Mouse (Mus musculus) limb, embryonic 13.5 days (tissue): ENCODE data around the gene Rrp1. TPM values are rescaled to one million over a fixed set of nuclear protein-coding genes. Genes with fewer than 3 reads are reported as not detected.

ENCODE experiments used
- ATAC-seq: fragments of 200-750 bp; cut with Nextera tagmentation; 2 replicates; pipeline ENCODE4 v1.8.0; 2017; ENCODE audit warnings: low read depth, moderate number of reproducible peaks, moderate TSS enrichment; ENCODE audit not compliant: low FRiP score
- H3K27ac ChIP-seq: fragments of 300-500 bp; sonication (generic); 2 replicates; pipeline ENCODE4 v1.5.1; 2015; ENCODE audit warnings: inconsistent platforms, mild to moderate bottlenecking, moderate library complexity
- H3K27me3 ChIP-seq: fragments of 300-500 bp; sonication (generic); 2 replicates; pipeline ENCODE4 v1.6.1; 2015; ENCODE audit warnings: mild to moderate bottlenecking, inconsistent platforms
- H3K36me3 ChIP-seq: fragments of 300-500 bp; sonication (generic); 2 replicates; pipeline ENCODE4 v1.6.1; 2015; ENCODE audit warnings: inconsistent platforms, mild to moderate bottlenecking, moderate library complexity
- H3K4me1 ChIP-seq: fragments of 300-500 bp; sonication (generic); 2 replicates; pipeline ENCODE4 v1.6.1; 2015; ENCODE audit warnings: inconsistent platforms
- H3K4me2 ChIP-seq: fragments of 300-500 bp; sonication (generic); replicated peaks from 2 replicates; pipeline ENCODE4 v1.6.1; 2015; ENCODE audit warnings: inconsistent platforms, mild to moderate bottlenecking, moderate library complexity
- H3K4me3 ChIP-seq: fragments of 300-500 bp; sonication (generic); 2 replicates; pipeline ENCODE4 v1.5.1; 2015; ENCODE audit warnings: moderate library complexity, mild to moderate bottlenecking, inconsistent platforms
- H3K9ac ChIP-seq: fragments of 300-500 bp; sonication (generic); 2 replicates; pipeline ENCODE4 v1.6.1; 2015; ENCODE audit warnings: mild to moderate bottlenecking, inconsistent platforms
- H3K9me3 ChIP-seq: fragments of 300-500 bp; sonication (generic); 2 replicates; pipeline ENCODE4 v1.6.1; 2016; ENCODE audit warnings: inconsistent platforms
- WGBS: fragments of 180-500 bp; shearing (Covaris S2); methylation state at CpG from one replicate; pipeline ENCODE4 v1.1.7; 2015; 5-methylcytosine and 5-hydroxymethylcytosine counted together
- polyA plus RNA-seq: library from polyadenylated mRNA; unstranded; fragments of >200 nt; fragmentation: Nextera tagmentation; extraction: Ambion mirVana; gene quantifications from 2 replicates; pipeline ENCODE4 v1.2.1, GENCODE M21; 2015

Rrp1 gene
- 326 and 342 TPM in 2 replicates for polyA plus RNA-seq

DNA sequence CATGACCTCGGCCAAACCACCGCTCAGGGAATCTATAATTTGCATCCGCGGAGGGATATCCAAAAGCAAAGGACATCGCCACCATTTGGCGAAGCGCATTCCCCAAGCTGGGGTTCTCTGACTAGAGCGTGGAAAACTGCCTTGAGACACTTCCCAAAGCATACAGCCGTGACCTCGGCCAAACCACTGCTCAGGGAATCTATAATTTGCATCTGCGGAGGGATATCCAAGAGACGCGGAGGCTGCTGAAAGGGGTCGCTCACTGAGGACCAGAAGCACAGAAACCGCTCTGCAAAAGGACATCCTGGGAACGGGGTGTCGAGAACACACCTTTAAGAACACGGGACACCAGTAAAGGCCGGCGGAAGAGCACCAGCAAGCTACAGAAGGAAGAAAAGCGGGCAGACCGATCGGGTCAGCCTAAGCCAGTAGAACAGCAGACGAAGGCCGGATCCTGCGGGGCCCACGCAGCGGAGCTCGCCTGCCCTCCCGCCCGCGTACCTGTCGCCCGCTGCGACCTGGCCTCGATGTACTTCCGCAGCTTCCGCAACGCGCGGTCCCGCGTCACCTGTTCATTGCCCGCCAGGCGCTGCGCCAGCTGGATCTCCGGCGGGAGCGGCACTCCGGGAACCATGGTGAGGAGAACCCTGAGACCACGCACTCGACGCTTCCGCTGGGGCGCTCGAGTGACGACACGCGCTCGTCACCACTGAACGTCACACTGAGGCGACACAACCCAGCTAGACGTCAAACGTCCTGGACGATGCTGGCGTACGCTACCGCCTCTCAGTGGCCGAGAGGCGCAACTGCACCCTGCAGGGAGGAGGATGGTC, at the start of gene Rrp1:
Gene Rrp1 (minus strand): TSS at position 725 of the 833 bp plus-strand sequence.
- Histone ChIP-seq H3K9me3 (no peaks in the 10 kb centered on the region), H3K4me1 (peaks cover 9% of the 10 kb centered on the region), H3K4me2 (peak within 1 kb of the TSS; percentile 67), H3K27ac (peak within 1 kb of the TSS; percentile 87), H3K9ac (peak within 1 kb of the TSS; percentile 89), H3K36me3 (peaks cover 37% of the 10 kb centered on the region), H3K27me3 (no peaks in the 10 kb centered on the region), H3K4me3 (peak within 1 kb of the TSS; percentile 96)
- peak; percentile 91 for ATAC-seq
- WGBS, result under 1% methylated on average over 70 of the region's 70 CpGs

GRCm38 (mm10) chr10:78461767-78462166, 48.9 kb upstream of the Rrp1 start:
- no peak overlapping the region for H3K4me2 ChIP-seq
- peaks cover 49% of the 10 kb centered on the region for H3K4me1 ChIP-seq
- H3K9me3 ChIP-seq, result no peaks in the 10 kb centered on the region
- 82% methylated on average over 4 of the region's 4 CpGs for WGBS
- H3K36me3 ChIP-seq, result no peaks in the 10 kb centered on the region
- ATAC-seq, result no peak
- no peak overlapping the region for H3K4me3 ChIP-seq
- H3K27ac ChIP-seq, result no peak overlapping the region
- H3K27me3 ChIP-seq, result no peaks in the 10 kb centered on the region
- H3K9ac ChIP-seq, result no peak overlapping the region

- Histone ChIP-seq H3K27ac (no peak overlapping the region), H3K4me3 (no peak overlapping the region), H3K9ac (no peak overlapping the region), H3K4me1 (peaks cover 49% of the 10 kb centered on the region), H3K4me2 (no peak overlapping the region), H3K36me3 (no peaks in the 10 kb centered on the region), H3K27me3 (no peaks in the 10 kb centered on the region), H3K9me3 (no peaks in the 10 kb centered on the region)
- ATAC-seq, result no peak
- WGBS, result 18% methylated on average over 4 of the region's 5 CpGs
Observed at GRCm38 (mm10) chr10:78460463-78460862, 47.6 kb upstream of the Rrp1 start.

GRCm38 (mm10) chr10:78458348-78459111, 45.7 kb upstream of the Rrp1 start:
- no peaks in the 10 kb centered on the region for H3K36me3 ChIP-seq
- no peak overlapping the region for H3K27ac ChIP-seq
- H3K9ac ChIP-seq, result peak overlapping the region; percentile 45
- peaks cover 39% of the 10 kb centered on the region for H3K4me1 ChIP-seq
- H3K27me3 ChIP-seq, result no peaks in the 10 kb centered on the region
- WGBS, result 62% methylated on average over 5 of the region's 5 CpGs
- H3K4me2 ChIP-seq, result no peak overlapping the region
- no peaks in the 10 kb centered on the region for H3K9me3 ChIP-seq
- H3K4me3 ChIP-seq, result no peak overlapping the region
- ATAC-seq, result no peak

DNA sequence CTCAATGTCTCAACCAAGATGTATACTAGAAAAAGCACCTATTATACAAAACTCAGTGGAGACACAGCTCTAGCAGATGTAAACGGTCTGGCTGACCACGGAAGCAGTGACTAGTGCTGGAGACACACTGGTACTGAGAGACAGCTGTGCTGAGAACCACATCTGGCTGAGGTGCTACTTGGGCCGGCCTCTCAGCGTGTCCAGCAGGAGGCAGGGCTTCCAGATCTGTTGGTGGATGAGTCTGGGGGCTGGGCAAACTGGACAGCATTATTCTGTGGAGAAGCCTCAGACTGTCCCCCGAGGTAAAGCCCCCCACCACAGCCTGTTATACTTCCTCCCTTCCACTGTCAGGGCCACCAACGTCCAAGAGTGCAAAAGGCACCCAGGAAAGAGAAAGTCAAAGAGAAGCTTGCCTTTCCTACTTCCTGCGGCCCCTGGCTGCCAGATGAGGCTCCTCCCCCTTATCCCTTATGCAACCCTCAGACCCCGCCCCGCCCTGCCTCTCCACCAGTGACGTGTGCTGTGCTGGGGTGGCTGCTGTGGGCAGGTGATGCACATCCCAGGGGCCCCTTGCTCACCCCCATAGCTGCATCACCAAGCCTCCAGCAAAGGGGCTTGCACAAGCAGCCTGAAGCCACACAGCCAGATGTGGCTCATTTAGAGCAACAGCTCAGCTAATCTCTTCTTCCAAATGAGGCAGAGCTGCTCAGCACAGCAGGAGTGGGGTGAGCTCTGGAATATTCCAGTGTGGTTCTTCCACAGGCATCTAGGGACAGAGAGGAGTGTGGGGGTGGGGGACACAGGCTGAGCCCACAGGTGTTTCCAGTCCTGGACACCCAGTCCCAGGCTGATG, 44.9 kb upstream of the Rrp1 start:
- 0 out of 2 replicates have a peak, but pooled peaks have one; percentile 25 for ATAC-seq

DNA sequence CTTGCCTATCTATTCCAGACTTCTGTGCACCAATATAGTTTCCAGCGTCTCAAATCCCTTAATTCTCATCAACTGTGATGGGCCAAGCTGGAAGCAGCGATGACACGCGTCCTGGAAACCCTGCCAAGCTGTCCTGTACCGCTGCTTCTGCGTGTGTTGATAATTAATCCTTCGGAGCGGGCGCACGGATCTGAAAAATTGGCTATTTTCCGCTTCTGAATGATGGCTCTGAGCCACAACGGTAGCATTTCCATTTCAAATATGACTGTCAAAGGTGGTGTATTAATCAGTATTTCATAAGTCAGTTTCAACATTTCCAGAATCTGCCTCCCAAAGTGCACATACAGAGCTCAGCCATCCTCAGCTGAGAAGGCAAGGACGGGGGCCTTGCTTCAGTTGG, 43.9 kb upstream of the Rrp1 start:
- ATAC-seq, result no peak
- 90% methylated on average over 13 of the region's 13 CpGs for WGBS

More for the DNA sequence above, 44.9 kb upstream of the Rrp1 start:
- H3K4me2 ChIP-seq, result peak overlapping the region; percentile 24; the same call in 1 of the 2 replicates
- 26% methylated on average over 10 of the region's 10 CpGs for WGBS
- H3K4me1 ChIP-seq, result peaks cover 34% of the 10 kb centered on the region
- H3K36me3 ChIP-seq, result no peaks in the 10 kb centered on the region
- H3K4me3 ChIP-seq, result no peak overlapping the region
- H3K9me3 ChIP-seq, result no peaks in the 10 kb centered on the region
- H3K27me3 ChIP-seq, result no peaks in the 10 kb centered on the region
- peak overlapping the region; percentile 45 for H3K9ac ChIP-seq
- H3K27ac ChIP-seq, result no peak overlapping the region

DNA sequence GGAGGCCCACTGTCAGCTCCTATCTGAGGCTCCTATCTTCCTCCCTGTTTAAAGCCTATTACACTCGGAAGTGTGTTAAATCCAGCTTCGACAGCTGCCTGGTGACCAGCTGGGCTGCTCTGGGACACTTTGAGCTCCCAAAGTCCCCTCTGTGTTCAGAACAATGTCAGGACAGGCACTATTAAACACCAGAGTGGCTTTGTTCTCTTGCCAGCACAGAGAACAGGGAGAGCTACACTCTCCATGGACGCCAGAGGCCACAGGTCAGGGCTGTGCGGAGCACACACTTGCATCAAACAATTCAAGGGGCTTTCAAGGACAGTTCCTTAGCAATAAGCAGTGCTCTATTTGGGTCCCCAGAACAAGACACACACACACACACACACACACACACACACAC, 39.8 kb upstream of the Rrp1 start:
- Histone ChIP-seq H3K27me3 (no peaks in the 10 kb centered on the region), H3K4me2 (no peak overlapping the region), H3K9me3 (no peaks in the 10 kb centered on the region), H3K27ac (no peak overlapping the region), H3K4me3 (no peak overlapping the region), H3K36me3 (peaks cover 30% of the 10 kb centered on the region), H3K4me1 (peaks cover 3% of the 10 kb centered on the region), H3K9ac (no peak overlapping the region)
- ATAC-seq, result no peak
- 57% methylated on average over 4 of the region's 4 CpGs for WGBS

More for the DNA sequence above, 43.9 kb upstream of the Rrp1 start:
- peaks cover 34% of the 10 kb centered on the region for H3K4me1 ChIP-seq
- H3K9ac ChIP-seq, result no peak overlapping the region
- no peak overlapping the region for H3K4me2 ChIP-seq
- H3K36me3 ChIP-seq, result no peaks in the 10 kb centered on the region
- no peaks in the 10 kb centered on the region for H3K27me3 ChIP-seq
- H3K27ac ChIP-seq, result no peak overlapping the region
- no peaks in the 10 kb centered on the region for H3K9me3 ChIP-seq
- no peak overlapping the region for H3K4me3 ChIP-seq

- no peaks in the 10 kb centered on the region for H3K4me1 ChIP-seq
- no peak overlapping the region for H3K4me3 ChIP-seq
- 84% methylated on average over 5 of the region's 5 CpGs for WGBS
- H3K36me3 ChIP-seq, result peaks cover 47% of the 10 kb centered on the region
- no peak overlapping the region for H3K4me2 ChIP-seq
- no peak for ATAC-seq
- H3K9me3 ChIP-seq, result no peaks in the 10 kb centered on the region
- H3K9ac ChIP-seq, result no peak overlapping the region
- H3K27ac ChIP-seq, result no peak overlapping the region
- no peaks in the 10 kb centered on the region for H3K27me3 ChIP-seq
Observed at GRCm38 (mm10) chr10:78450761-78451160, 37.9 kb upstream of the Rrp1 start.

DNA sequence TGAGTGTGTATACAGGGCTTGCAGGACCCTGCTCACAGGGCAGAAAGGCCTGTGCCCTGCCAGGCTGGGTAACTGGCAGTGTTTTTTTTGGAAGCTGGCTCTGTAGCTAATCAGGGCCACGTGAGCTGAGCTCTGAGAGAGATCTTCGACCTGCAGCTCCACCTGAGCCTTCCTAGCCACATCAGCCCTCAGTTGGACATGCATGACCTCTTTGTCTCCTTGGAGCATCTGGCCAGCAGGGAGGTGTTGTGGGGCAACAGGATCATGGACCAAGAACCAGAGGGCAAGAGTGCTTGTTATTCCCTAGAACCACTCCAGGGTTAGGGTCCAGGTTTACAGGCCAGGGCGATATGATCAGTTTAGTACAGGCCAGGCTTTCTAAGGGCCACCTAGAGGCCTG, 34.6 kb upstream of the Rrp1 start:
- no peaks in the 10 kb centered on the region for H3K27me3 ChIP-seq
- ATAC-seq, result no peak
- 84% methylated on average over 3 of the region's 3 CpGs for WGBS
- H3K36me3 ChIP-seq, result peaks cover 78% of the 10 kb centered on the region
- no peak overlapping the region for H3K4me3 ChIP-seq
- no peak overlapping the region for H3K27ac ChIP-seq
- no peaks in the 10 kb centered on the region for H3K4me1 ChIP-seq
- no peak overlapping the region for H3K4me2 ChIP-seq
- no peak overlapping the region for H3K9ac ChIP-seq
- H3K9me3 ChIP-seq, result no peaks in the 10 kb centered on the region

DNA sequence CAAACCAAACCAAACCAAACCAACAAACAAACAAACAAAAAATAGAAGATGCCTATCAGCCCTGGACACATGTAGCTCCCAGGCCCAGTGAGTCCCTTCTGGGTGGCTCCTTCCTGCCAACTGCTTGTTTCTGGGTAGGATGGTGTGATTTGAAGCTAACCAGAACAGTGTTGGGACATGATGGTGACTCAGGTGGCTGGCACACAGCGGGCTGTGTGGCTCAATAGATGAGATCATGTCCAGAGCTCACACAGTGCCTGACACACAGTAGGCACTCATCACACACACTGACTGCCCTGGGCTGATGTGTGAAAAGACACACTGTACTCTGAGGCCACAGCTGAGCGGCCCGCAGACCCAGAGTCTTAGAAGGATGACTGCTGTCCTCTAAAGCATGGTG, 33.4 kb upstream of the Rrp1 start:
- Histone ChIP-seq H3K9me3 (no peaks in the 10 kb centered on the region), H3K4me1 (no peaks in the 10 kb centered on the region), H3K4me3 (no peak overlapping the region), H3K27ac (no peak overlapping the region), H3K27me3 (no peaks in the 10 kb centered on the region), H3K36me3 (peaks cover 89% of the 10 kb centered on the region), H3K4me2 (no peak overlapping the region), H3K9ac (no peak overlapping the region)
- 92% methylated on average over 3 of the region's 3 CpGs for WGBS
- no peak for ATAC-seq

- Histone ChIP-seq H3K4me3 (no peak overlapping the region), H3K36me3 (peaks cover 68% of the 10 kb centered on the region), H3K27me3 (no peaks in the 10 kb centered on the region), H3K27ac (no peak overlapping the region), H3K4me1 (no peaks in the 10 kb centered on the region), H3K4me2 (no peak overlapping the region), H3K9me3 (no peaks in the 10 kb centered on the region), H3K9ac (0 out of 2 replicates have a peak overlapping the region, but pooled peaks have one; percentile 4)
- no peak for ATAC-seq
- 89% methylated on average over 3 of the region's 3 CpGs for WGBS
Observed at GRCm38 (mm10) chr10:78442292-78442691, 29.4 kb upstream of the Rrp1 start.
